Mouse (Mus musculus) cerebellum, adult 11-12 months (tissue): ENCODE measurements at regions not wholly inside any gene's neighbourhood (a gene's known extent, or its start where the extent isn't known, plus 50 kb on each side); places are given as distances from the start of the nearest gene placed in this dataset.
A peak's percentile ranks its signal among the peaks of the same experiment; 100 is the strongest.
"Not testable (repeated sequence)": the region's sequence is repeated elsewhere in the genome, so short reads cannot be mapped to it uniquely, and the experiment has no call there.

Experiments used
- DNase-seq: peaks from one replicate; pipeline ENCODE4 v3.0.0; 2022

DNA sequence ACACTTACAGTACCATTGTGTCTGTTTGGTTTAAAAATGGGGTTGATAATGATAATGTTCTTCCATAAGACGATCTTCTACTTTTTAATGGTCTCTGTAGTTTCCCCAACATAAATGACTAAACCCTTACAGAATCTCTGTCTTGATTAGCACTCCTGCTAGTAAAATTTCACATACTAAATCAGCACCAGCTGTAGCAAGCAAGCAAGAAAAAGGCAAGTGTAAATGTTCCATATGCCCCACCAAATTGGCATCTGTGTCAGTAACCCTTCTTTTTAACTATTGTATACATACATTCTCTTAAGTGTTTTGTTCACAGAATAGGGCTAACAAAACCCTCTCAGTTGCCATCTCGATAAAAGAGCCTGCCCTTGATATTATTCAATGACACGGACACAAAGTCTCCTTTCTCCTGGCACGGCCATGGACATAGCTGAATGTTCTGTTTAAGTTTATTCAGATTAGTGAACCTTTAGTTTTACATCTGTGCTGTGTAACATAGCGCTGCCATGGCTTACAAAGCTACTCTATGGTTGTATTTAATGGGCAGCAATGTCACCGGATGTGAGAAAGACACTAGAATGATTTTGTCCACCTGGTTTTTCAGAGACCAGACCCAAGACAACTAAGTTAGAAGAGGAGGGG is 414.3 kb downstream of the Gtdc1 start:
- no peak for DNase-seq

DNA sequence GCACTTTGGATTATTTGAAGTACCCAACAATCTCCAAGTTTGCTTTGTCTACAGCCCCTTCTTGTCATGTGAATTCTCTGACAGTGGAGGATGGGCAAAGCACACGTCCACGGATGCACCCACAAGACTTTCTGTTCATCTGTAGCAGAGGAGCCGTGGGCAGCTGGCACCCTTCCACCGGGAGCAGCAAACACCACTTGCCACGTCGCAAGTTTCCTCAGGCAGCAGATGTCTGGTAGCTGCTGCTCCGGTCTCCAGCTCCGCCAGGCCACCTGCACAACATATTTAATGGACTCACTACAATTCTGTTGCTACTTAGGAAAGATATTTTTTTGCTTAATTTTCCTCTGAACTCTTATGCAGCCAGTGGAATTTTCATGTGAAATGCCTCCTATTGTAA is 415.1 kb downstream of the Gtdc1 start:
- peak; percentile 6 for DNase-seq

DNA sequence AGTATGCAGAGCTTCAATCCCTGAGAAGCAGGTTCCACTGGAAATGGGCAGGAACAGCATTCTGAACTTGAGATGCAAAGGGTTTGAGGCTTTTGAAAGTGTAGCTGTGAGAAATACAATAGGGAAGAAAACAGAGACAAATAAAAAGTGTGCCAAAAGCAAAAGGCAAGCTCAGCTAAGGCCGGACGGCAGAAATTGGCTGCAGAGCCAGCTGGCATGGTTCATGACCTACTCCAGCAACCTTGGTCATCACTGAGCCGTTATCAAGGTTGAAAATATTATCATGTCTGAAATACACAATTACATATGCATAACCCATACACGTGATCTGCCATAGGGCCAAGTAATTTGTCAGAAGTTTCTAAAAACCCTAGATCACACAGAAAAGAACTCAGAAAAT is 418.4 kb downstream of the Gtdc1 start:
- DNase-seq = no peak

DNA sequence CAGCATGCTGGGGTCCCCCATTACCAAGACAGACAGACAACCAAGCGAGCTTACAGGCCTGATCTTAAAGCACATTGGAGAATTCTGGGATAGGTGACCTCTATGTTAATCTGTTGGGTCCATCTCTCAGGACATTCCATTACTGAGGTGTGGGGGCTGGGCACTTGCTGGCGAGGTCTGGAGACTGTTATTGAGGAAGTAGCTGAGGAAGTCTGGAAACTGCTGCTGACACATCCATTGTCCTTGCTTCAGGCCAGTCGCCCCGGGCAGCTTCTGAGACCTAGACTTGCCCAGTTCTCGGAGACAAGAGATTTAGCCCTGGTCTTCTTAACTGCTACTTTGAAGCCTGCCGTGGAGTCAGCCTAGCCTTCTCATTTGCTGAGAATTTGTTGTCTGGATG is 423.2 kb downstream of the Gtdc1 start:
- no peak for DNase-seq

DNA sequence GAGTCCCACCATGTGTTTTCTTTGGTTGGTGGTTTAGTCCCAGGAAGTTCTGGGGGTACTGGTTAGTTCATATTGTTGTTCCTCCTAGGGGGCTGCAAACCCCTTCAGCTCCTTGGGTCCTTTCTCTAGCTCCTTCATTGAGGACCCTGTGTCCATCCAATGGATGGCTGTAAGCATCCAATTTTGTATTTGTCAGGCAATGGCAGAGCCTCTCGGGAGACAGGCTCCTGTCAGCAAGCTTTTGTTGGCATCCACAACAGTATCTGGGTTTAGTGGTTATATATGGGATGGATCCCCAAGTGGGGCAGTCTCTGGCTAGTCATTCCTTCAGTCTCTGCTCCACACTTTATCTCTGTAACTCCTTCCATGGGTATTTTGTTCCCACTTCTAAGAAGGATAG is 436.7 kb downstream of the Gtdc1 start:
- DNase-seq = not testable (repeated sequence)

DNA sequence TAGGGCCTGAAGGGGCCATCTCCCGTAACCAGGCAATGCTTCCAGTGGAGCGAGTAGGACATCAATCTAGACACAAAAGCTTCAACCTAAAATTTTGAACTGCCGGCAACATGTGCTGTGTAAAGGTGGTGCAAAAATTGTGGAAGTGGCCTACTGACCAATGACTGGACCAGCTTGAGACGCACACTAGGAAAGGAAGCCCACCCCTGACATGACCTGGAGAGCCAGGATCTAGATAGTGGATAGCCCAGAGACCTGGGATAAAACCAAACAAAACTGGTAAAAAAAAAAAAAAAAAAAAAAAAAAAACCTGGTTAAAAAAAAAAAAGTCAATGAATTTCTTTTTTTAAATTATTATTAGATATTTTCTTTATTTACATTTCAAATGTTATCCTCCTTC is 437.2 kb downstream of the Gtdc1 start:
- DNase-seq = no peak

DNA sequence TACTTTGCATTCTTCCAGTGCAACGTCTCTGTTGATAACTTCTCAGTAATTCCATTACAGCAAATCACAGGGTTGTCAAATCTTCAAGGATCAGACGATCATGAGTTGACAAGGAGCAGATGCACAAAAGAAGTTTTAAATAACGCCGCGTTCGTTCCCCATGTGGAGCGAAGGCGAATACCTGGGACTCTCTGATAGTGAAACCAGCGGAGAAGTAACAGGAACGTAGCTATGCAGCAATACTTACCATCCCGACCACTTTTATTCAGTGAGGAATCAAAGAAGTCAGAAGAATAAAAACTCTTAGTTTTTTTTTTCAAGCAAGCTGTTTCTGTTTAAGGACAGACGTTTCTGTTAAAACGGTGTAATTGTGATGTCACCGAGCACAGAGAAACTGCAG is 441.6 kb downstream of the Gtdc1 start:
- no peak for DNase-seq

DNA sequence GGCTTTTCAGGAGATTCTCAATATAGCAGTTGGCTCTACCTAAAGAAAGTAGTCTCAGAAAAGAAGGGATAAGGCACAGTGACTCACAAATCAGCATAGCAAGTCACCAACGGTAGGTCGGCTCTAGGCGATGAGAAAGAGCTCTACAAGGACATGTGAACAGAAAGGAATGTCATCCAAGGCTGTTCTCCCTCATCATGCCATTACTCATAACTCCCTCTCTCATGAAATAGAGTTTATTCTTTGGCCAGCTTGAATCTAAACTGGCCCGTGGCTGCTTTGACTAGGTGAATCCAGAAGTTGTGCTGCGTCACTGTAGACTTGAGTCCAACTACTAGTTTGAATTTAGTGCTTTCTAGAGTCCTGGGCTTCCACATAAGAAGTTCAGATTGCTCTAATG is 447.7 kb downstream of the Gtdc1 start:
- no peak for DNase-seq

DNA sequence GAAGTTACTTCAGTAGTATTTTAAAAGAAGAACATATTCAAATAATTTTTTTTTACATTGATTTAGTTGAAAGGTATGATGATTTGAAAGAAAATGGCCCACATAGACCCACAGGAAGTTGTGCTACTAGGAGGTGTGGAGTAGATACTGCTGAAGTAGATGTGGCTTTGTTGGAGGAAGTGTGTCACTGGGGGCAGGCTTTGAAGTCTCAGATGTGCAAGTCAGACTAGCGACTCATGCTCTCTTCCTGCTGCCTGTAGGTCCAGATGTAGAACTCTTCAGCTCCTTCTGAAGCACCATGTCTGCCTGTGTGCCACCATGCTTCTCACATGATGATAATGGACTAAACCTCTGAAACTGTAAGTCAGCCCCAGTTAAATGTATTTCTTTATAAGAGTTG is 452.0 kb downstream of the Gtdc1 start:
- no peak for DNase-seq

DNA sequence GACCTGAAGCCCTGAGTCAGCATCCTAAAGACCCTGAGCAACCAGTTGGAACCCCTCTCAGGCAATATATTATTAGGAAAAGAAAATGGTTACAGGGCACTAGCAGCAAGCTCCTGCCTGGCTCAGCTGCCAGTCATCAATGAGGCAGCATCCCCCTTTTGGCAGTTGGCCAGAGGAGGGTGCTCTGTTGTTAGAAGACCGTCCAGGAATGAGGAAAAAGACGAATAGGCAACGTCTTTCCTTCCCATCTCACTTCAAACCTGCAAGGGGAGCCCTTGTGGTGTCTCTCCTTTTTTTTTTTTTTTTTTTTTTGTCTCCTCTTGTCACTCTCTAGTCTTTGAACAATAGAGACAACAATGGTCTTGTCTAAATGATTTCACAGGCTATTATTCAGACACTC is 452.8 kb downstream of the Gtdc1 start:
- no peak for DNase-seq

DNA sequence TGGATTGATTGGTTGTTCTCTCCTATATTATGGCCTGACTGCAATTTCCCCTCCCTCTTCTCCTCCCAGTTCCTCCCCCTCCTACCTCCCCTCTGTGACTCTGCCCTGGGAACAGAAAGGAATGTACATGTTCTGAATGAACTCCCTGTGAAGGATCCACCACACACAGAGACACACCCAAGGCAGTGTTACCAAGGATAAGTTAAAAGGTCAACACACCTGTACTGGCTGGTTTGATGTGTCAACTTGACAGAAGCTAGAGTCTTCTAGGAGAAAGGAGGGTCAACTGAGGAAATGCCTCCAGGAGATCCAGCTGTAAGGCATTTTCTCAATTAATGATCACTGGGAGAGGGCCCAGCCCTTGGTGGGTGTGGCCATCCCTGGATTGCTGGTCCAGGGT is 456.1 kb downstream of the Gtdc1 start:
- DNase-seq = no peak

DNA sequence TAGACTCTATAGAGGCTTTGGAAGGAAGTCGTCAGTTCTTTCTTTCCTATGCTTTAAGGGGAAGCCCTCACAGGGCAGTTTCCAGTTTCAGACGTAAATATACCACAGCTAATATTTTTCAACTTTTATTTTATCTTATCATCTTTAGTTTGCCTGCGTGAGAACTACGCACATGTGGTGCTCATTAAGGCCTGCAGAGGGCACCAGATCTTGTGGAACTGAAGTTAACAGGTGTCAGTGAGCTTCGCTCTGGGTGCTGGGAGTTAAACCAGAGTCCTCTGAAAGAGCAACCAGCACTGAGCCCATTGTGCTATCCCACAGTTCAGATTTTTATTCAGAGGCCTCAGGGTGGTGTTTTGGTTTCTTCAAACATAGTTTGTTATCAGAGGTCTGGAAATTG is 456.5 kb downstream of the Gtdc1 start:
- DNase-seq = no peak

DNA sequence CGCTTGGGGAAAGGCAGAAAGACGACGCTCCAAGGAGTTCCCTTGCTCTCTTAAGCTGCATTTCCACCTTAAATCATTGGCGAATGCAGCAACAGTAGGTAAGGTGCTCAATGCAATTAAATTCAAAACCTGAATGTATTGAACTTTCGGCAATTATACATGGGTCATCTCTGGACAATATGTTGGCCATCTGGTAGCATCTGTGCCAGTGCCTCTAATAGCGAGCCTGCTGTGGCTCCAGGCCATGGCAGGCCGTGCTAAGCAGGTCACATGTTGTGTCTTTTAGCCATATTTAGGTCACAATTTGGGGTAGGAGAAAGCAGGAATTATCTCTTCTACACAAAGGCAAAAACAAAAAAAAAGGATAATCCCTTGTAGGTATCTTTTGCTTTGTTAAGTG is 462.8 kb downstream of the Gtdc1 start:
- peak; percentile 34 for DNase-seq

DNA sequence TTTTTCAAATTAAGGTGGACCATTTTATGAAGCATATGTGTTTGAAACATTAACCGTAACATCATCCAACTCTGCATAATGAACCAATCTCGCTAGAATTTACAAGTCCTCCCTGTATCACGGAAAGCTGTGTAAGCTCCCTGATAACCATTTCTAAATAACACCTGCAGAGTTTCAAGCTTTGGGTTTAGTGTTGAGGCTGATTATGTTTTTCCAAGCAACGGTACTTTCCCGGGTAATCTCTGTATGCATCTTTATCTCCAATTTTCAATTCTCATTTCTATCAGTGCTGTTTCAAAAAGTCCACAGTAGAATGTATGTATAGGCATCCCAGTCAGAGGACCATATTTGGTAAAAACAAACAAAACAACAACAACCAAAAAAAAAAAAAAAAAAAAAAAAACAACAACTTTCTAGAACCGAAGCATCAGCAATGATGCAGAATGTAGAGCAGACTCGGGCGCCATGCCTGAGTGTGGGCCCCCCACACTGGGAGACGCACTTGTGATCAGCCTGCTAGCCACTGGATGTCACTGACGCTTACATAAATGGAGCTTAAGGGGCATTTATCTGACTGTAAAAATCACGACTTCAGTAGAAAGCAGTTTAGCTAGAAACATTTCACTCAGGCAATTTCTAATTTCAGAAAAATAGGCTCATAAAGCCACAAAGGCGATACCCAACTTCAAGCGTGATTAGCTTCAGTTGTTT is 464.7 kb downstream of the Gtdc1 start:
- no peak for DNase-seq

DNA sequence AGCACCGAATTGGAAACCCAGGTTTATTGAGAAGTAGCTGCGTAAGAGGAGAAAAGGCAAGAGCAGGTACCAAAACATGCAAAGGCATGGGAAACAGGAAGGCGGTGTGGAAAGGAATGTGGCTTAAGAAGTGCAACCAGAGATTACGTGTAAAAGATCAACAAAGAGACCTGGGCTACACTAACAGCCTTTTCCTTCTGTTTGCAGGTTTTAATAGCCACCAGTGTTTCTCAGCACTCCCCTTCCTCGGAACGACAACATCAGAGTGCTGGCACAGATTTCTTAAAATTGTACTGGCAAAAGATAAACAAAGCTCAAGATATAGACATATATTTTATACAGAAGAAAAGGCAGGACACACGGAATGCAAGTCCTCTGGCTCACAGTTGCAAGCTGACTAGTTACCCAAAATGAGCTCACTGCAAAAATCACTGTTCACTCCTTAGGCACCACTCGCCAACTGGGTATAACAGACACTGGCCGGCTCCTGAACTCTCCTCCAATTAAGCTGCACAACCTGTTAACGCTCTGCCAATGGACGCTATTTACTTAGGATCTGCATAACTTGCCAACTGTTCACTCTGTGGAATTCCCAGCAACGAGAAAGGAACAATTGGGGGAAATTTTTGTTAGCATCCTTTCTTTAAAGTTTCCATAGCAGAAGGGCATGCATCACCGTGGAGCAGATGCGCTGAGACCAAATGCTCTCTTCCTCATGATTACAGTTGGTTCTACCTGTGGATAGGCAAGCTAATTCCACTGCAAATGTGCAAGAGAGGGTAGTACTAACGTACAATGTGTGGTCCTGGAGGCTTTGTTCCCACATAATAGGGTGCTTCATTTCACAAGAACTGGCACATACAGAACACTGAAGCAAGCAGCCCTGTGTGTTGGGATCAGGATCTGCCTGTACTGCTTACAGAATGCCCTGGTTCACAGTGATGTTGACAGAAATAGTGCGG is 465.9 kb downstream of the Gtdc1 start:
- DNase-seq = no peak

DNA sequence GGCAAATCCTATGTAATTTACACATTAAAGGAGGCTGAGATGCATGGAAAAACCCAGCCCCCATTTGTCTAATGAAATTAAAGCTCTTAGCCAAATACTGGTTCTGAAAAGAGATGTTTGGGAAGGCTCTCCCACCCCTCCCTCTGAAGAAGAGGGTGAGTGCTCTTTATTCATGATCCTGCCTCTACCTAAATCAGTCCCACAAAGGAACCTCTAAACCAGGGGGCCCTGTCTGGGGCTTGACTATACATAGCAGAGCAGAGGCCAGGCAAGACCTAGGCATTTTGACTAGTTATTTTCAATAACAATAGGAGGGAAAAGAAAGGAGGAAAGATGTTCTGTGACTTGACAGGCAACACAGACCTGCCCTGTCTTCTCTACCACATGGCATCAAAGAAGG is 478.0 kb downstream of the Gtdc1 start:
- no peak for DNase-seq
